Mouse (Mus musculus) megakaryocyte, embryonic 14.5 days (primary cell): ENCODE data around the gene Cfap20. TPM values are rescaled to one million over a fixed set of nuclear protein-coding genes. Genes with fewer than 3 reads are reported as not detected.

Experiments
- H3K27me3 ChIP-seq: replicated peaks from 2 replicates; pipeline ENCODE3; 2012; ENCODE audit warnings: inconsistent platforms
- H3K36me3 ChIP-seq: replicated peaks from 2 replicates; pipeline ENCODE3; 2012; ENCODE audit warnings: low read length, inconsistent platforms, mixed read lengths
- H3K4me1 ChIP-seq: 2 replicates; pipeline ENCODE4 v1.6.1; 2012; ENCODE audit warnings: inconsistent platforms
- H3K4me3 ChIP-seq: replicated peaks from 2 replicates; pipeline ENCODE3; 2012; ENCODE audit warnings: moderate library complexity, mild to moderate bottlenecking, inconsistent platforms
- H3K9me3 ChIP-seq: 2 replicates; pipeline ENCODE4 v1.6.1; 2012; ENCODE audit warnings: inconsistent platforms
- FLI1 ChIP-seq: IDR thresholded peaks from 2 replicates; pipeline ENCODE4 v1.6.1; 2012; ENCODE audit warnings: low read length, inconsistent platforms, mixed read lengths
- GATA1 ChIP-seq: IDR thresholded peaks from 3 replicates; pipeline ENCODE4 v1.6.1; 2012; ENCODE audit warnings: mixed read lengths, low read length, inconsistent platforms, borderline replicate concordance
- polyA plus RNA-seq: library from polyadenylated mRNA; stranded (reverse); fragments of >175 nt; gene quantifications from 2 replicates; pipeline ENCODE4 v1.2.3, GENCODE M21; 2012; ENCODE audit warnings: low replicate concordance; ENCODE audit not compliant: insufficient read depth

Gene Cfap20
- polyA plus RNA-seq, 1 experiment: 12.7 TPM

GRCm38 (mm10) chr8:95439421-95439820 lies 4.8 kb upstream of the Cfap20 start:
- Histone ChIP-seq H3K27me3 (no peaks in the 10 kb centered on the region), H3K4me1 (peaks cover 3% of the 10 kb centered on the region; the same call in 1 of the 2 replicates), H3K36me3 (no peaks in the 10 kb centered on the region), H3K4me3 (no peak overlapping the region), H3K9me3 (no peaks in the 10 kb centered on the region)
- no peak for TF ChIP-seq FLI1
- no peak for TF ChIP-seq GATA1

- H3K4me1 ChIP-seq: peaks cover 21% of the 10 kb centered on the region
- H3K36me3 ChIP-seq: no peaks in the 10 kb centered on the region
- H3K4me3 ChIP-seq: no peak overlapping the region
- H3K9me3 ChIP-seq: no peaks in the 10 kb centered on the region
- TF ChIP-seq GATA1: no peak
- no peak for TF ChIP-seq FLI1
- no peaks in the 10 kb centered on the region for H3K27me3 ChIP-seq
Measured at GRCm38 (mm10) chr8:95437341-95437992, 2.8 kb upstream of the Cfap20 start.

DNA sequence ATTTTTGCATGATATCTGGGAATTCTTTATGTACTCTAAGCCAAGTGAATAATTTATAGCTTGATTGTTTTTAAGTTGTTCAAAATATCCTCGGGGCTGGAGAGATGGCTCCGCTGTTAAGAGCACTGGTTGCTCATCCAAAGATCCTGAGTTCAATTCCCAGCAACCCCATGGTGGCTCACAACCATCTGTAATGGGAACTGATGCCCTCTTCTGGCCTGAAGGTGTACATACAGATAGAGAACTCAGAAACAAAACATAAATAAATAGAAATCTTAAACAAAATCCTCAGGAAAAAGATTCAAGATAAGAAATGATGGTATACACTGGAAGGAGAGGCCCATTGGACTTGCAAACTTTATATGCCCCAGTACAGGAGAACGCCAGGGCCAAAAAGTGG lies 1.3 kb upstream of the Cfap20 start:
- no peaks in the 10 kb centered on the region for H3K36me3 ChIP-seq
- H3K4me1 ChIP-seq: peaks cover 31% of the 10 kb centered on the region
- H3K4me3 ChIP-seq: no peak overlapping the region
- no peaks in the 10 kb centered on the region for H3K9me3 ChIP-seq
- TF ChIP-seq GATA1: no peak
- no peak for TF ChIP-seq FLI1
- no peaks in the 10 kb centered on the region for H3K27me3 ChIP-seq

DNA sequence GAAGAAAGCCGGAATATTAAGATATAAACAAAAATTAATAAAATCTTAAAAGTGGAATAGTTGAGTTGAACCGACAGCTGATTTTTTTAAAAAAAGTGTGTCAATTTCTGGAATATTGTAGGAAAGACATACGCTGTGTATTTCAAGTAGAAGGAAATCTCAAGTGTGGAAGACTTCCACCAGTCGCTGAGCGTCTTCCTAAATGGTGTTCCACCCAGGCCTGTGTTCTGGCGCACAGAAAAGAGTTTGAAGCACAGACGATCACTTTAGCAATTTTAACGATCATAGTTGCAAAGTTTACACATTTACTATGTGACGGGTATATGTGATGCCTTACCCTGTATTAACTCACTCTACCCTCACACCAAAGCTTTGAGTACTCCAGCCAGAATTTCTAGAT lies 802 bp upstream of the Cfap20 start:
- H3K9me3 ChIP-seq: no peaks in the 10 kb centered on the region
- H3K27me3 ChIP-seq: no peaks in the 10 kb centered on the region
- no peak for TF ChIP-seq GATA1
- TF ChIP-seq FLI1: no peak
- peaks cover 35% of the 10 kb centered on the region for H3K4me1 ChIP-seq
- H3K36me3 ChIP-seq: no peaks in the 10 kb centered on the region
- no peak overlapping the region for H3K4me3 ChIP-seq

- H3K9me3 ChIP-seq: no peaks in the 10 kb centered on the region
- peaks cover 46% of the 10 kb centered on the region for H3K4me1 ChIP-seq
- no peak for TF ChIP-seq GATA1
- TF ChIP-seq FLI1: no peak
- H3K27me3 ChIP-seq: no peaks in the 10 kb centered on the region
- H3K36me3 ChIP-seq: no peaks in the 10 kb centered on the region
- H3K4me3 ChIP-seq: peak overlapping the region; percentile 98
Measured at GRCm38 (mm10) chr8:95434233-95434632, 436 bp downstream of the Cfap20 start.

DNA sequence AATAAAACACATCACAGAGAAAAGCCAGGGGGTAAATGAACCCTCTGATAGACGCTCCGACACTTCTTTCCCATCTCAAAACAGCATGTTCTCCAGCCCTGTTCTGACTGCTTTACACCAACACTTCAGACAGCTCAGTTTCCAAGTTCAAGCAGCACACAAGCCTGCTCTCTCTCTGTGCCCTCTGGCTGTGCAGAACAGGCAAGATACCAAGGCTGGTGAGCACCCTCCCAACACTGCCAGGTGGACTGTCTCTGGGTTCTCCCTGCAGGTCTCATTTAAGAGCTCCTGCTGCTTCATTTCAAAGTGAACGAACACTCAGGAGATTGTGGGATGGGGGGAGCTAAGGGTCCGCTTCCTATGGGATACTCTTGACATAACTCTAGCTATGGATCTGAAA lies 1.5 kb downstream of the Cfap20 start:
- Histone ChIP-seq H3K27me3 (no peaks in the 10 kb centered on the region), H3K9me3 (no peaks in the 10 kb centered on the region), H3K4me1 (peaks cover 57% of the 10 kb centered on the region), H3K36me3 (no peaks in the 10 kb centered on the region), H3K4me3 (peak overlapping the region; percentile 98)
- TF ChIP-seq FLI1: no peak

DNA sequence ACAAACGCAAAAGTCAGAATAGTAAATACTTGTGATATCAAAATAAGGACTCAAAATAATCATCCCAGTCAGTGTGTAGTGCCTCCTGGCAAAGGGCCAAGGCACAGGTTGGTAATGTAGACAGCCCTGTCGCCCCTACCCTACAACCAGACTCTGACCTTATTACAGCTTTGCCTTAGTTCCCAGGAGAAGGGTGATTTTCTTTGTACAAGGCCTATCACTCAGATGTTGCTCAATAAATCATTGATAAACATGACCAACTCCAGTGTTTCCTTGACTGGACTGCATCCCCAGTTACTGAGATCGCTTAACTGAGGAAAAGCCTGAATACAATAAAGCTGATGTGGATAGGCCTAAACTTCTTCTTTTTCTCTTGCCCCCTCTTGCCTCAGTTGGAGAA lies 2.2 kb downstream of the Cfap20 start:
- no peak for TF ChIP-seq GATA1
- TF ChIP-seq FLI1: no peak
- H3K4me3 ChIP-seq: no peak overlapping the region
- H3K4me1 ChIP-seq: peaks cover 63% of the 10 kb centered on the region
- no peaks in the 10 kb centered on the region for H3K9me3 ChIP-seq
- no peaks in the 10 kb centered on the region for H3K27me3 ChIP-seq
- H3K36me3 ChIP-seq: no peaks in the 10 kb centered on the region

GRCm38 (mm10) chr8:95429945-95430344 lies 4.7 kb downstream of the Cfap20 start:
- Histone ChIP-seq H3K9me3 (no peaks in the 10 kb centered on the region), H3K4me3 (no peak overlapping the region), H3K36me3 (no peaks in the 10 kb centered on the region), H3K4me1 (peaks cover 69% of the 10 kb centered on the region), H3K27me3 (no peaks in the 10 kb centered on the region)
- TF ChIP-seq FLI1 (no peak), GATA1 (no peak)

DNA sequence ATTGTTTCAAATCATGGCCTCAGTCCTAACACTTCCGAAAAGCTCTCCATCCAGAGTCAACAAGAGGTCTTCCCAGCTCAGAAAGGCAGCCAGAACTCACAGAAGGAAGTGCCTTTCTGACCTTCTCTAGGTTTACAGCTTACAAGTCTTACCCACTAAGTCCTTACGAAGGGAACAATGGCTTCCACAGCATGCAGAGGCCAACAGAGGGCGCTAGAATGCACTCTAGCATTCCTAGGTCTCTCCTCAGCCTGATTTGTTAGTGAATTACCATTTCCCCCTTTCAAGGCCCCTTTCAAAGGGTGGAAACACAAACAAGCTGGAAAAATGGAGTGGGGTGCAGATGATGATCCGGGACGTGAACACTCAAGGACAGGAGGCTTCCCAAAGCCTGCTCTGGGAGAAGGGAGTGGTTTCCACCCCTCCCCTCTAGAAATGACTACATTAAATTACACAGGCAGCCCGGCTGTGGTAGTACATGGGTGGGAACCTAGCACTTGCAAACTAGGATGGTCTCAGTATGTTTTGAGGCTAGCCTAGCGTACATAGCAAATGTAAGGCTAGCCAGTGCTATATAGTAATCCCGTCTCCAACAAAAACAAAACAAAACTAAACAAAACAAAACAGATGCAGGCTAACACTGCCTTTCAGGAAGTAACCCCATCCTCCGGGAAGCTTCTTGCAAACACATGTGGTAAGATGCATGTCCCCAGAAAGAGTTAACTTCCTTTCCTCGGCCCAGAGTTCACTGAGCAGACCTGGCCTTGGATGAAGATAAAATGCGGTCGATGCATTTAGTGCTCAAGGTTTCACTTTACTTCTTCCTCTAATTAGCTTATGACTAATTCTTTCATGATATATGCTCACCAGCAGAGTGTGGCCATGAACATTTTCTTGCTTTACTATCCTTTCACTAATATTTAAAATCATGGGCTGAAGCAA lies 6.8 kb downstream of the Cfap20 start:
- TF ChIP-seq GATA1 (no peak), FLI1 (no peak)
- H3K9me3 ChIP-seq: no peaks in the 10 kb centered on the region
- no peaks in the 10 kb centered on the region for H3K27me3 ChIP-seq
- H3K4me1 ChIP-seq: peaks cover 55% of the 10 kb centered on the region
- peaks cover 6% of the 10 kb centered on the region for H3K36me3 ChIP-seq
- peak overlapping the region; percentile 90 for H3K4me3 ChIP-seq

DNA sequence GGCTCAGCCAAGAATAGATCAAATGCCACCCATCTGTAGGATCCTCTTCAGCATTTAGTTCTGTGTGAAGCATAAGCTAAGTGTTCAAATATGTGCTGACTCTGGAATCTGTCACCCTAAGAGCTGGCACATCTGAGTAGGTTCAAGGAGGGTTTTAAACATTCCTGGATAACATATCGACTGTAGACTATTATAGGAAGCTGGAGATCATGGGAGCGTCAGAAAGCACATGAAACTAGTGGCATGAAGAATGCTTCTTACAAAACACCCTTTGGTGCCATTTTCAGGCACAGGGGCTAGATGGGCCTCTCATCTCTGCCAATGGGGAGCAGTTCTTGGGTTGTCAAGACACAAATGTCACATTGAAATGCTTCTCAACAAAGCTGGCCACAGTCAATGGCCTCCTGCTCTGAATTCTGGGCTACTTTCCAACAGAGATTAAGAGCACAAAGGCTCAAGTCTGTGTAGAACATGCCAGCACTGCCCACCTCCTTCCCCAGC lies 7.8 kb downstream of the Cfap20 start:
- no peak for TF ChIP-seq GATA1
- no peak for TF ChIP-seq FLI1
- peaks cover 16% of the 10 kb centered on the region for H3K36me3 ChIP-seq

More for the DNA sequence above, 7.8 kb downstream of the Cfap20 start:
- Histone ChIP-seq H3K4me1 (peaks cover 45% of the 10 kb centered on the region), H3K4me3 (no peak overlapping the region), H3K27me3 (no peaks in the 10 kb centered on the region), H3K9me3 (no peaks in the 10 kb centered on the region)
